Mouse (Mus musculus) lung, embryonic 14.5 days (tissue): ENCODE measurements at regions not wholly inside any gene's neighbourhood (a gene's known extent, or its start where the extent isn't known, plus 50 kb on each side); places are given as distances from the start of the nearest gene placed in this dataset.

Experiments used
- ATAC-seq: fragments of 200-750 bp; cut with Nextera tagmentation; 2 replicates; pipeline ENCODE4 v1.8.0; 2017; ENCODE audit warnings: mild to moderate bottlenecking, moderate TSS enrichment, moderate library complexity; ENCODE audit not compliant: insufficient read depth
- DNase-seq: peaks from one replicate; pipeline ENCODE4 v3.0.0-alpha.2; 2015
- H3K27ac ChIP-seq: fragments of 300-500 bp; sonication (generic); 2 replicates; pipeline ENCODE4 v1.5.1; 2014; ENCODE audit warnings: low read depth, mild to moderate bottlenecking, moderate library complexity
- H3K27me3 ChIP-seq: fragments of 300-500 bp; sonication (generic); 2 replicates; pipeline ENCODE4 v1.6.1; 2014; ENCODE audit warnings: low read length, control low read depth; ENCODE audit not compliant: insufficient read depth
- H3K36me3 ChIP-seq: fragments of 300-500 bp; sonication (generic); 2 replicates; pipeline ENCODE4 v1.6.1; 2014; ENCODE audit warnings: control low read depth; ENCODE audit not compliant: insufficient read depth
- H3K4me1 ChIP-seq: fragments of 300-500 bp; sonication (generic); 2 replicates; pipeline ENCODE4 v1.6.1; 2014; ENCODE audit warnings: antibody characterized with exemption, control low read depth; ENCODE audit not compliant: insufficient read depth
- H3K4me2 ChIP-seq: fragments of 300-500 bp; sonication (generic); 2 replicates; pipeline ENCODE4 v1.6.1; 2014; ENCODE audit warnings: mild to moderate bottlenecking
- H3K4me3 ChIP-seq: fragments of 300-500 bp; sonication (generic); 2 replicates; pipeline ENCODE4 v1.5.1; 2014; ENCODE audit warnings: low read depth, low read length
- H3K9ac ChIP-seq: fragments of 300-500 bp; sonication (generic); 2 replicates; pipeline ENCODE4 v1.6.1; 2014
- H3K9me3 ChIP-seq: fragments of 300-500 bp; sonication (generic); 2 replicates; pipeline ENCODE4 v1.6.1; 2016; ENCODE audit warnings: low read depth, low read length, control low read depth
- CTCF ChIP-seq: IDR thresholded peaks from 2 replicates; pipeline ENCODE4 v1.5.1; 2016; ENCODE audit warnings: antibody characterized with exemption, low read depth
- WGBS: fragments of 180-500 bp; shearing (Covaris S2); extraction: QIAGEN DNeasy Blood & Tissue Kit; methylation state at CpG from one replicate; pipeline ENCODE4 v1.1.7; 2014; 5-methylcytosine and 5-hydroxymethylcytosine counted together

DNA sequence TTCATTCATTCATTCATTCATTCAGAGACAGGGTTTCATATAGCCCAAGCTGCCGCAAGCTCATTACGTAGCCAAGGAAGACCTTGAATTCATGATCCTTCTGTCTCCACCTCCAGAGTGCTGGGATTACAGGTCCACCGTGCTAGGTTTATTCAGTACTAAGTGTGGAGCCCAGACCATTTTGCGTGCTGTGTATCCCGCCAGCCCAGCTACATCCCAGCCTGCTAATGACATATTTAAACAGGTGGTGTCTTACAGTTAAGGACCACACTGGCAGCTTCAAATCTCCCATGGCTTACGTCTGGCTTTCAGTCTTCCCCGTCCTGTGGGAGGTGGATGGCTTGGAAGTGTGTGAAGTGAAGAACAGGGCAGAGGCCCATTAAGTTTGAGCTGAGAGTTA, 111.2 kb upstream of the Auts2 start:
- WGBS, result 77% methylated on average over 7 of the region's 7 CpGs
- H3K4me1 ChIP-seq, result peaks cover 3% of the 10 kb centered on the region; the same call in 1 of the 2 replicates
- H3K36me3 ChIP-seq, result no peaks in the 10 kb centered on the region
- TF ChIP-seq CTCF, result no peak
- ATAC-seq, result no peak
- no peak for DNase-seq
- no peak overlapping the region for H3K9ac ChIP-seq
- no peaks in the 10 kb centered on the region for H3K9me3 ChIP-seq
- H3K4me2 ChIP-seq, result no peak overlapping the region
- H3K27me3 ChIP-seq, result no peaks in the 10 kb centered on the region
- no peak overlapping the region for H3K27ac ChIP-seq
- no peak overlapping the region for H3K4me3 ChIP-seq

DNA sequence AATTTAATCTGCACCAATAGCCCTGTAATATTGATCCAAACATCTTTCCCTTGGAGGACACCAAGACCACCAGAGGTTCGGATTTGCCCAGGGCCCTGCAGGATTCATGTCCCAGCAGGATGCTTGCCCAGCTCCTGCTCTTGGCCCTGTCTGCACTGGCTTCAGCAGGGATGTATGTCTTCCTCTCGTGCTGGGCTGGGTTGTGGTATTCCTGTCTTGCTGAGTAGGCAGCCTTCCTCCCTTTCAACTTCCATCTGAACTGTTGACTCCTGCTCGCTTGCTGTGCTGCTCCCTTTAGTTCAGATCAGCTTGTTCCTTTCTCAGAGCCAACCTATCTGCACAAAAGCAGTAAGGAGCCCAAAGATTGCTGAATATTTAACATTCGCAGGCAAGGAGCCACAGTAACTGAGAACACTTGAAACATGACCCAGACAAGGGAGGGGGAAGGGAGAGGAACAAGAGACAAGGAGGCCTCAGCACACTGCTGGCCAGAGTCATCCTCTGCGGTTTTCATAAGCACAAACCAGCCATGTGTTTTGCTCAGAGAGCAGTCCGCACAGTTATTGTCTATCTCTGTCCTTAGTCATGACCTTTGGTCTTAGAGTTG, 110.7 kb upstream of the Auts2 start:
- Histone ChIP-seq H3K9me3 (no peaks in the 10 kb centered on the region), H3K4me1 (peaks cover 3% of the 10 kb centered on the region; the same call in 1 of the 2 replicates), H3K9ac (no peak overlapping the region), H3K4me3 (no peak overlapping the region), H3K36me3 (no peaks in the 10 kb centered on the region), H3K27ac (no peak overlapping the region), H3K4me2 (no peak overlapping the region), H3K27me3 (no peaks in the 10 kb centered on the region)
- no peak for TF ChIP-seq CTCF
- peak; percentile 74; the same call in 1 of the 2 replicates for ATAC-seq
- 25% methylated on average over 6 of the region's 6 CpGs for WGBS
- DNase-seq, result peak; percentile 50

DNA sequence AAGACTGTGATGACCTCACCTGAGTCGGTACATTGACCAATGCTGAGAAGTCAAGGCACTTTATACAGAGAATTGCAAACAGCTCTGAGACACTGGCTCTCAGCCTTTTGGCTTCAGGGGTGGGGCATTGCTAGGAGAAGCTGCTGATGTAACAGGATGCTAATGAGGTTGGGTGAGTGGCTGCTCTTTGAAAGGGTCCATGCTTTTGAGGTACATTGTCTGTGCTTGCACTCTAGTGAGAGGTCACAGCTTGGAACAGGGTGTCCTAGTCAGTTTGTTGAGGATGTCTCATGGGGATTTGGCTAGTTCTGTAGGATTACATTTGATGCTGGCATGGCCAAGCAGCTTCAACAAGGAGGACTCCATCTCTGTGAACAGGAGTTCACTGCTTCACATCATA, 109.1 kb upstream of the Auts2 start:
- no peak for ATAC-seq
- Histone ChIP-seq H3K4me3 (no peak overlapping the region), H3K9ac (no peak overlapping the region), H3K9me3 (no peaks in the 10 kb centered on the region), H3K36me3 (no peaks in the 10 kb centered on the region), H3K4me1 (peaks cover 3% of the 10 kb centered on the region; the same call in 1 of the 2 replicates), H3K27ac (no peak overlapping the region), H3K4me2 (no peak overlapping the region), H3K27me3 (no peaks in the 10 kb centered on the region)
- TF ChIP-seq CTCF, result no peak
- no peak for DNase-seq
- 19% methylated on average over 1 of the region's 1 CpGs for WGBS

DNA sequence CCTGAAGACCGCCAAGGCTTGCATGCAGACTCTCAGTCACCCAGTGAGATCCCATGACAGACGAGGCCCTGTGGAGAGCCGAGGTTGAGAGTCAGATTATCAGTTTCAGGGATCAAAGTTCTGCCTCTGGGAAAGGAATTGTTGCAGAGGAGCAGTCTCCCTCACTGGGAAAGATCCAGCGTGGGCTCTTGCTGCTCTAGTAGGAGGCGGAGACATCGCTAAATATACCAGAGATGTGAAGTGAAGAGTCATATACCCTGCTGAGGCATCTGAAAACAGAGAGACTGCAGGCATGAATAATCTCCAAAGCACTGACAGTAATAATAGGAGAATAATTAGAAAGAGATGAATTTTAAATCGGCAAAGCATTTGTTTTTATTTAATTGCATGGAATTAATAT, 106.6 kb upstream of the Auts2 start:
- Histone ChIP-seq H3K9me3 (no peaks in the 10 kb centered on the region), H3K4me2 (no peak overlapping the region), H3K36me3 (no peaks in the 10 kb centered on the region), H3K27ac (no peak overlapping the region), H3K9ac (no peak overlapping the region), H3K27me3 (no peaks in the 10 kb centered on the region), H3K4me1 (peaks cover 3% of the 10 kb centered on the region; the same call in 1 of the 2 replicates), H3K4me3 (no peak overlapping the region)
- DNase-seq (no peak), ATAC-seq (no peak)
- WGBS, result 55% methylated on average over 7 of the region's 7 CpGs
- TF ChIP-seq CTCF, result no peak

DNA sequence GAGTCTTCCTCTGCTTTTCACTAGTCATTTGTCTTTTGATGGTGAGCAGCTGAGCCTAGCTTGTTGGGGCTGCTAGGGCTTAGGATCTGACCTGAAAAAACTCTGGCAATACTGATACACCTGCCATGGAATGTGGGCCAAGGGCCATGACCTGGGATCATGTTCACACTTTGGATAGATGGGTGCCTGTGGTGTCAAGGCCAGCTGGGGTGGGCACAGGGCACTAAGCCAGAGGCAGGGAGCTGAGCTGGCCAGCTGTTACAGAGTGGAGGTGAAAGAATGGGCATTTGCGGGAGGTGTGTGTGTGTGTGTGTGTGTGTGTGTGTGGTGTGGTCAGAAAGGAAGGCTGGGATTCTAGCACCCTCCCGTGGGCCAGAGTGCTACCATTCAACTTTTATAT, 105.6 kb upstream of the Auts2 start:
- no peak overlapping the region for H3K4me2 ChIP-seq
- no peak overlapping the region for H3K27ac ChIP-seq
- H3K9ac ChIP-seq, result no peak overlapping the region
- peaks cover 3% of the 10 kb centered on the region; the same call in 1 of the 2 replicates for H3K4me1 ChIP-seq
- TF ChIP-seq CTCF, result no peak
- 27% methylated on average over 2 of the region's 2 CpGs for WGBS
- ATAC-seq, result no peak
- H3K9me3 ChIP-seq, result no peaks in the 10 kb centered on the region
- no peak overlapping the region for H3K4me3 ChIP-seq
- no peaks in the 10 kb centered on the region for H3K27me3 ChIP-seq
- no peaks in the 10 kb centered on the region for H3K36me3 ChIP-seq
- no peak for DNase-seq

DNA sequence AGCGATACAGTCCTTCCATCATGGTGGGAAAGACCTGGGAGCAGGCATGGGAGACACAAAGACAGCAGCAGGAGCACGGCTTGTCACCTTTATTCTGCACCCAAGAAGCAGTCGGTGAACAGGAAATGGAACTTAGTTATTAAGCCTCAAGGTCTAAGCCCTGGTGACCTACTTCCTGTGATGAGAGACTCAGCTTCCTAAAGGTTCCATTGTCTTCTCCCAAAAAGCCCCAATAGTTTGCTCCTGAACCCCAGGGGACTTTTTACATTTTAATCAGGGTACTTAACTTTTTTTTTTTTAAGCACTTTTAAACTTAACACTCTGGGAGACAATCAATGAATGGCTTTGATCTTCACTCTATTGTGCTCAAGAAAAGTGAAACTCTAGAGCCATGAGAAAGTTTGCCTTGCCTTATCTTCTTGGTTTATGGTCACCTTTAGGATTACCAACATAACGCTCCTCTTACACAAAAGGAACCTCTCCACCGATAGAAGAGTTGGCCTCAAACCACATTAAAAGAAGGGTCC, 101.6 kb upstream of the Auts2 start:
- H3K4me1 ChIP-seq, result no peaks in the 10 kb centered on the region
- no peak overlapping the region for H3K4me3 ChIP-seq
- H3K36me3 ChIP-seq, result no peaks in the 10 kb centered on the region
- 73% methylated on average over 5 of the region's 5 CpGs for WGBS
- no peak overlapping the region for H3K4me2 ChIP-seq
- ATAC-seq, result no peak
- no peak overlapping the region for H3K9ac ChIP-seq
- no peaks in the 10 kb centered on the region for H3K27me3 ChIP-seq
- no peak overlapping the region for H3K27ac ChIP-seq
- H3K9me3 ChIP-seq, result no peaks in the 10 kb centered on the region
- no peak for TF ChIP-seq CTCF
- no peak for DNase-seq

DNA sequence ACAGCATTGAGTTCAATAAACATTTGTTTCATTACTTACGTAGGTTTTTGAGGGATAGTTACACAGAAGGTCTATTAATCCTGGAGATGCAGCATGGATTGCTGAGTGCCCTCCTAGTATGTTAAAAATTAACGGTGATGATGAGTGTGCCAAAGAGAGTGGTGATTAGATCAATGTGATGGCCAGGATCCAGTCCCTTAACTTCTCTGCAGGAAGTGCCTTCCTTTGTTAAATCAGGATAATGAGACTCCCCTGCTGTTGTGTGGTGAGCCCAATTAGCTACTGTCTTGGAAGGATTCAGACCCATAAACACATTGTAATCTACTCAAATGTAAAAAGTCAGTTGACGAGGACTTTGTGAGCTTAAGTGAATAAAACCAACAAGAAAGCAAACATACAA, 100.1 kb upstream of the Auts2 start:
- Histone ChIP-seq H3K4me3 (no peak overlapping the region), H3K36me3 (no peaks in the 10 kb centered on the region), H3K4me2 (no peak overlapping the region), H3K9me3 (no peaks in the 10 kb centered on the region), H3K27me3 (no peaks in the 10 kb centered on the region), H3K4me1 (no peaks in the 10 kb centered on the region), H3K27ac (no peak overlapping the region), H3K9ac (no peak overlapping the region)
- WGBS, result 68% methylated on average over 3 of the region's 3 CpGs
- no peak for TF ChIP-seq CTCF
- no peak for DNase-seq
- ATAC-seq, result no peak
